Mouse (Mus musculus): ENCODE measurements at regions not wholly inside any gene's neighbourhood (a gene's known extent, or its start where the extent isn't known, plus 50 kb on each side); places are given as distances from the start of the nearest gene placed in this dataset.

- Histone ChIP-seq H3K27ac (no peak overlapping the region), H3K4me2 (no peak overlapping the region), H3K9ac (no peak overlapping the region), H3K36me3 (no peaks in the 10 kb centered on the region), H3K4me1 (replicated peaks) (peaks cover 2% of the 10 kb centered on the region; the same call in 1 of the 2 replicates), H3K27me3 (no peaks in the 10 kb centered on the region), H3K4me3 (no peak overlapping the region), H3K9me3 (replicated peaks) (no peaks in the 10 kb centered on the region)
- WGBS: 52% methylated on average over 2 of the region's 2 CpGs
- no peak for ATAC-seq (replicated peaks; ENCODE audit: insufficient number of reproducible peaks, insufficient read depth, low FRiP score, low read depth)
Measured at GRCm38 (mm10) chr9:41509597-41509996, 348.1 kb upstream of the Ubash3b start.

GRCm38 (mm10) chr9:41508746-41509145, 347.2 kb upstream of the Ubash3b start:
- Histone ChIP-seq H3K36me3 (no peaks in the 10 kb centered on the region), H3K4me1 (replicated peaks) (peaks cover 2% of the 10 kb centered on the region; the same call in 1 of the 2 replicates), H3K4me2 (no peak overlapping the region), H3K27me3 (no peaks in the 10 kb centered on the region), H3K27ac (no peak overlapping the region), H3K9me3 (replicated peaks) (no peaks in the 10 kb centered on the region), H3K9ac (no peak overlapping the region), H3K4me3 (no peak overlapping the region)
- WGBS: 89% methylated on average over 5 of the region's 5 CpGs
- no peak for ATAC-seq (replicated peaks; ENCODE audit: insufficient number of reproducible peaks, insufficient read depth, low FRiP score, low read depth)

- H3K4me3 ChIP-seq: no peak overlapping the region
- H3K27me3 ChIP-seq: no peaks in the 10 kb centered on the region
- no peaks in the 10 kb centered on the region for H3K36me3 ChIP-seq
- WGBS: 81% methylated on average over 5 of the region's 5 CpGs
- no peaks in the 10 kb centered on the region for H3K4me1 ChIP-seq (replicated peaks)
- no peak overlapping the region for H3K9ac ChIP-seq
- no peak overlapping the region for H3K27ac ChIP-seq
- no peak overlapping the region for H3K4me2 ChIP-seq
- no peak for ATAC-seq (replicated peaks; ENCODE audit: insufficient number of reproducible peaks, insufficient read depth, low FRiP score, low read depth)
- no peaks in the 10 kb centered on the region for H3K9me3 ChIP-seq (replicated peaks)
Measured at GRCm38 (mm10) chr9:41498326-41498725, 336.8 kb upstream of the Ubash3b start.

GRCm38 (mm10) chr9:41490112-41490511, 328.6 kb upstream of the Ubash3b start:
- no peak overlapping the region for H3K27ac ChIP-seq
- H3K4me1 ChIP-seq (replicated peaks): no peaks in the 10 kb centered on the region
- no peaks in the 10 kb centered on the region for H3K36me3 ChIP-seq
- no peak overlapping the region for H3K4me2 ChIP-seq
- no peaks in the 10 kb centered on the region for H3K9me3 ChIP-seq (replicated peaks)
- WGBS: 78% methylated on average over 3 of the region's 3 CpGs
- no peaks in the 10 kb centered on the region for H3K27me3 ChIP-seq
- no peak overlapping the region for H3K9ac ChIP-seq
- no peak for ATAC-seq (replicated peaks; ENCODE audit: insufficient number of reproducible peaks, insufficient read depth, low FRiP score, low read depth)
- H3K4me3 ChIP-seq: no peak overlapping the region

GRCm38 (mm10) chr9:41488046-41488445, 326.5 kb upstream of the Ubash3b start:
- H3K36me3 ChIP-seq: no peaks in the 10 kb centered on the region
- ATAC-seq (replicated peaks; ENCODE audit: insufficient number of reproducible peaks, insufficient read depth, low FRiP score, low read depth): no peak
- H3K4me3 ChIP-seq: no peak overlapping the region

GRCm38 (mm10) chr9:41483218-41483617, 321.7 kb upstream of the Ubash3b start:
- Histone ChIP-seq H3K27me3 (no peaks in the 10 kb centered on the region), H3K36me3 (no peaks in the 10 kb centered on the region), H3K9me3 (replicated peaks) (no peaks in the 10 kb centered on the region), H3K4me2 (no peak overlapping the region), H3K4me1 (replicated peaks) (no peaks in the 10 kb centered on the region), H3K27ac (no peak overlapping the region), H3K4me3 (no peak overlapping the region), H3K9ac (no peak overlapping the region)
- 81% methylated on average over 3 of the region's 3 CpGs for WGBS
- no peak for ATAC-seq (replicated peaks; ENCODE audit: insufficient number of reproducible peaks, insufficient read depth, low FRiP score, low read depth)

More at GRCm38 (mm10) chr9:41488046-41488445, 326.5 kb upstream of the Ubash3b start:
- H3K27ac ChIP-seq: no peak overlapping the region
- H3K9me3 ChIP-seq (replicated peaks): no peaks in the 10 kb centered on the region
- no peaks in the 10 kb centered on the region for H3K4me1 ChIP-seq (replicated peaks)
- H3K27me3 ChIP-seq: no peaks in the 10 kb centered on the region
- no peak overlapping the region for H3K9ac ChIP-seq
- no peak overlapping the region for H3K4me2 ChIP-seq
- WGBS: 40% methylated on average over 2 of the region's 2 CpGs

- ATAC-seq (replicated peaks; ENCODE audit: insufficient number of reproducible peaks, insufficient read depth, low FRiP score, low read depth): no peak
- Histone ChIP-seq H3K4me2 (no peak overlapping the region), H3K9me3 (replicated peaks) (no peaks in the 10 kb centered on the region), H3K9ac (no peak overlapping the region), H3K4me1 (replicated peaks) (no peaks in the 10 kb centered on the region), H3K4me3 (no peak overlapping the region), H3K27me3 (no peaks in the 10 kb centered on the region), H3K36me3 (no peaks in the 10 kb centered on the region), H3K27ac (no peak overlapping the region)
- WGBS: 83% methylated on average over 6 of the region's 6 CpGs
Measured at GRCm38 (mm10) chr9:41481611-41482266, 320.2 kb upstream of the Ubash3b start.

- H3K9ac ChIP-seq: no peak overlapping the region
- H3K9me3 ChIP-seq (replicated peaks): no peaks in the 10 kb centered on the region
- no peaks in the 10 kb centered on the region for H3K27me3 ChIP-seq
- no peak for ATAC-seq (replicated peaks; ENCODE audit: insufficient number of reproducible peaks, insufficient read depth, low FRiP score, low read depth)
- peaks cover 3% of the 10 kb centered on the region for H3K4me1 ChIP-seq (replicated peaks)
- no peak overlapping the region for H3K27ac ChIP-seq
- WGBS: 71% methylated on average over 13 of the region's 13 CpGs
- H3K4me2 ChIP-seq: no peak overlapping the region
- no peak overlapping the region for H3K4me3 ChIP-seq
- no peaks in the 10 kb centered on the region for H3K36me3 ChIP-seq
Measured at GRCm38 (mm10) chr9:41479854-41480749, 318.6 kb upstream of the Ubash3b start.

- no peak overlapping the region for H3K27ac ChIP-seq
- no peak for ATAC-seq (replicated peaks; ENCODE audit: insufficient number of reproducible peaks, insufficient read depth, low FRiP score, low read depth)
Measured at GRCm38 (mm10) chr9:41479085-41479484, 317.6 kb upstream of the Ubash3b start.

GRCm38 (mm10) chr9:41478106-41478848, 316.8 kb upstream of the Ubash3b start:
- Histone ChIP-seq H3K4me1 (replicated peaks) (peaks cover 12% of the 10 kb centered on the region), H3K9ac (no peak overlapping the region), H3K4me2 (no peak overlapping the region), H3K4me3 (no peak overlapping the region), H3K27ac (no peak overlapping the region), H3K27me3 (no peaks in the 10 kb centered on the region), H3K36me3 (no peaks in the 10 kb centered on the region), H3K9me3 (replicated peaks) (no peaks in the 10 kb centered on the region)
- no peak for ATAC-seq (replicated peaks; ENCODE audit: insufficient number of reproducible peaks, insufficient read depth, low FRiP score, low read depth)
- WGBS: 64% methylated on average over 7 of the region's 7 CpGs

More at GRCm38 (mm10) chr9:41479085-41479484, 317.6 kb upstream of the Ubash3b start:
- peaks cover 12% of the 10 kb centered on the region for H3K4me1 ChIP-seq (replicated peaks)
- no peak overlapping the region for H3K9ac ChIP-seq
- H3K4me3 ChIP-seq: no peak overlapping the region
- 90% methylated on average over 5 of the region's 5 CpGs for WGBS
- H3K4me2 ChIP-seq: no peak overlapping the region
- no peaks in the 10 kb centered on the region for H3K36me3 ChIP-seq
- H3K27me3 ChIP-seq: no peaks in the 10 kb centered on the region
- H3K9me3 ChIP-seq (replicated peaks): no peaks in the 10 kb centered on the region

- ATAC-seq (replicated peaks; ENCODE audit: insufficient number of reproducible peaks, insufficient read depth, low FRiP score, low read depth): peak; percentile 51; the same call in 1 of the 2 replicates
- Histone ChIP-seq H3K4me1 (replicated peaks) (peaks cover 12% of the 10 kb centered on the region), H3K9ac (peak overlapping the region; percentile 25; the same call in 1 of the 2 replicates), H3K4me3 (peak overlapping the region; percentile 19; the same call in 1 of the 2 replicates), H3K27me3 (no peaks in the 10 kb centered on the region), H3K36me3 (no peaks in the 10 kb centered on the region), H3K4me2 (peak overlapping the region; percentile 45), H3K9me3 (replicated peaks) (no peaks in the 10 kb centered on the region), H3K27ac (peak overlapping the region; percentile 81)
- WGBS: 46% methylated on average over 8 of the region's 8 CpGs
Measured at GRCm38 (mm10) chr9:41475326-41475725, 313.8 kb upstream of the Ubash3b start.
